Mouse (Mus musculus) midbrain, embryonic 10.5 days (tissue): ENCODE measurements around the gene Gm20489. TPM values are rescaled to one million over a fixed set of nuclear protein-coding genes. Genes with fewer than 3 reads are reported as not detected.

Experiments used
- DNase-seq: peaks from one replicate; pipeline ENCODE4 v3.0.0-alpha.2; 2017; ENCODE audit warnings: low spot score
- H3K27ac ChIP-seq: fragments of 300-500 bp; sonication (generic); replicated peaks from 2 replicates; pipeline ENCODE4 v1.5.1; 2016; ENCODE audit warnings: mild to moderate bottlenecking
- H3K27me3 ChIP-seq: fragments of 300-500 bp; sonication (generic); 2 replicates; pipeline ENCODE4 v1.6.1; 2016; ENCODE audit warnings: low read depth, mild to moderate bottlenecking; ENCODE audit not compliant: poor library complexity, severe bottlenecking
- H3K36me3 ChIP-seq: fragments of 300-500 bp; sonication (generic); 2 replicates; pipeline ENCODE4 v1.6.1; 2016; ENCODE audit warnings: mild to moderate bottlenecking, moderate library complexity
- H3K4me1 ChIP-seq: fragments of 300-500 bp; sonication (generic); 2 replicates; pipeline ENCODE4 v1.6.1; 2016
- H3K4me3 ChIP-seq: fragments of 300-500 bp; sonication (generic); 2 replicates; pipeline ENCODE4 v1.5.1; 2016; ENCODE audit warnings: mild to moderate bottlenecking, moderate library complexity
- H3K9me3 ChIP-seq: fragments of 300-500 bp; sonication (generic); replicated peaks from 2 replicates; pipeline ENCODE4 v1.6.1; 2016; ENCODE audit warnings: mild to moderate bottlenecking
- WGBS: fragments of 180-500 bp; shearing (Covaris S2); methylation state at CpG from one replicate; pipeline ENCODE4 v1.1.7; 2016; 5-methylcytosine and 5-hydroxymethylcytosine counted together
- polyA plus RNA-seq: library from polyadenylated mRNA; unstranded; fragments of >200 nt; fragmentation: Nextera tagmentation; extraction: Ambion mirVana; gene quantifications from 2 replicates; pipeline ENCODE4 v1.2.1, GENCODE M21; 2016

The Gm20489 gene
- polyA plus RNA-seq: not detected in 2 replicates

- no peak for DNase-seq
- WGBS: 69% methylated on average over 3 of the region's 3 CpGs
Measured at GRCm38 (mm10) chrX:101268755-101269124, at the start of gene Gm20489. Gene Gm20489, minus strand, starts transcription at chrX:101269023.

GRCm38 (mm10) chrX:101313625-101314359 lies 45.0 kb upstream of the Gm20489 start:
- whole genome bisulfite sequencing: 37% methylated on average over 6 of the region's 6 CpGs
- no peak overlapping the region; the same call in 1 of the 2 replicates for H3K27ac ChIP-seq
- H3K36me3 ChIP-seq: peaks cover 36% of the 10 kb centered on the region
- DNase-seq: peak; percentile 44
- H3K4me1 ChIP-seq: peaks cover 14% of the 10 kb centered on the region
- H3K27me3 ChIP-seq: peaks cover 94% of the 10 kb centered on the region
- H3K9me3 ChIP-seq: no peaks in the 10 kb centered on the region
- no peak overlapping the region for H3K4me3 ChIP-seq

More at GRCm38 (mm10) chrX:101268755-101269124, at the start of gene Gm20489:
- Histone ChIP-seq H3K27me3 (peaks cover 80% of the 10 kb centered on the region), H3K9me3 (no peaks in the 10 kb centered on the region), H3K4me1 (peaks cover 4% of the 10 kb centered on the region; the same call in 1 of the 2 replicates), H3K36me3 (no peaks in the 10 kb centered on the region), H3K27ac (no peak within 1 kb of the TSS), H3K4me3 (no peak within 1 kb of the TSS)

GRCm38 (mm10) chrX:101309299-101309698 lies 40.5 kb upstream of the Gm20489 start:
- 96% methylated on average over 5 of the region's 5 CpGs for WGBS
- Histone ChIP-seq H3K27me3 (peaks cover 95% of the 10 kb centered on the region), H3K36me3 (peaks cover 25% of the 10 kb centered on the region), H3K4me3 (no peak overlapping the region), H3K4me1 (peaks cover 26% of the 10 kb centered on the region), H3K9me3 (no peaks in the 10 kb centered on the region), H3K27ac (no peak overlapping the region)
- DNase-seq: no peak

GRCm38 (mm10) chrX:101304646-101305045 lies 35.8 kb upstream of the Gm20489 start:
- WGBS: 29% methylated on average over 2 of the region's 2 CpGs
- DNase-seq: no peak
- no peak overlapping the region for H3K4me3 ChIP-seq
- H3K9me3 ChIP-seq: no peaks in the 10 kb centered on the region
- peaks cover 5% of the 10 kb centered on the region; the same call in 1 of the 2 replicates for H3K36me3 ChIP-seq
- H3K27me3 ChIP-seq: peaks cover 98% of the 10 kb centered on the region
- peaks cover 59% of the 10 kb centered on the region for H3K4me1 ChIP-seq
- H3K27ac ChIP-seq: peak overlapping the region; percentile 82; the same call in 1 of the 2 replicates

- Histone ChIP-seq H3K27ac (peak overlapping the region; percentile 82), H3K27me3 (peaks cover 99% of the 10 kb centered on the region), H3K4me1 (peaks cover 71% of the 10 kb centered on the region), H3K36me3 (peaks cover 14% of the 10 kb centered on the region), H3K4me3 (peak overlapping the region; percentile 28; the same call in 1 of the 2 replicates), H3K9me3 (no peaks in the 10 kb centered on the region)
- 64% methylated on average over 9 of the region's 9 CpGs for WGBS
- DNase-seq: no peak
Measured at GRCm38 (mm10) chrX:101301654-101302053, 32.8 kb upstream of the Gm20489 start.

- peak; percentile 53 for DNase-seq
- Histone ChIP-seq H3K4me1 (peaks cover 69% of the 10 kb centered on the region), H3K36me3 (peaks cover 25% of the 10 kb centered on the region), H3K27ac (peak overlapping the region; percentile 82), H3K9me3 (no peaks in the 10 kb centered on the region), H3K27me3 (peaks cover 99% of the 10 kb centered on the region), H3K4me3 (peak overlapping the region; percentile 54)
- 25% methylated on average over 13 of the region's 13 CpGs for WGBS
Measured at GRCm38 (mm10) chrX:101300427-101301030, 31.7 kb upstream of the Gm20489 start.

GRCm38 (mm10) chrX:101299473-101300426 lies 30.9 kb upstream of the Gm20489 start:
- Histone ChIP-seq H3K4me1 (peaks cover 62% of the 10 kb centered on the region), H3K27me3 (peaks cover 99% of the 10 kb centered on the region), H3K9me3 (no peaks in the 10 kb centered on the region), H3K36me3 (peaks cover 32% of the 10 kb centered on the region), H3K4me3 (peak overlapping the region; percentile 54), H3K27ac (peak overlapping the region; percentile 82)
- peak; percentile 62 for DNase-seq
- WGBS: 20% methylated on average over 9 of the region's 13 CpGs

GRCm38 (mm10) chrX:101299055-101299454 lies 30.2 kb upstream of the Gm20489 start, which contains the start of gene Nlgn3:
Gene Nlgn3, plus strand, starts transcription at chrX:101299168.
- peaks cover 55% of the 10 kb centered on the region for H3K4me1 ChIP-seq

GRCm38 (mm10) chrX:101290111-101290510 lies 21.3 kb upstream of the Gm20489 start:
- Histone ChIP-seq H3K4me3 (no peak overlapping the region), H3K4me1 (no peaks in the 10 kb centered on the region), H3K36me3 (peaks cover 100% of the 10 kb centered on the region), H3K27me3 (peaks cover 89% of the 10 kb centered on the region), H3K27ac (no peak overlapping the region), H3K9me3 (no peaks in the 10 kb centered on the region)
- DNase-seq: no peak
- WGBS: 94% methylated on average over 10 of the region's 10 CpGs

More at GRCm38 (mm10) chrX:101299055-101299454, 30.2 kb upstream of the Gm20489 start, which contains the start of gene Nlgn3:
- peaks cover 98% of the 10 kb centered on the region for H3K27me3 ChIP-seq
- H3K9me3 ChIP-seq: no peaks in the 10 kb centered on the region
- WGBS: 18% methylated on average over 22 of the region's 24 CpGs
- peaks cover 39% of the 10 kb centered on the region for H3K36me3 ChIP-seq
- peak within 1 kb of the TSS; percentile 54 for H3K4me3 ChIP-seq
- DNase-seq: peak; percentile 39
- peak within 1 kb of the TSS; percentile 82 for H3K27ac ChIP-seq

GRCm38 (mm10) chrX:101289037-101289436 lies 20.2 kb upstream of the Gm20489 start:
- no peaks in the 10 kb centered on the region for H3K9me3 ChIP-seq
- peaks cover 100% of the 10 kb centered on the region for H3K36me3 ChIP-seq
- peaks cover 89% of the 10 kb centered on the region for H3K27me3 ChIP-seq
- no peak overlapping the region for H3K27ac ChIP-seq
- WGBS: 92% methylated on average over 7 of the region's 7 CpGs
- H3K4me1 ChIP-seq: no peaks in the 10 kb centered on the region
- no peak overlapping the region for H3K4me3 ChIP-seq
- no peak for DNase-seq

GRCm38 (mm10) chrX:101288432-101288831 lies 19.6 kb upstream of the Gm20489 start:
- 94% methylated on average over 6 of the region's 6 CpGs for WGBS
- no peak for DNase-seq
- Histone ChIP-seq H3K4me3 (no peak overlapping the region), H3K9me3 (no peaks in the 10 kb centered on the region), H3K27ac (no peak overlapping the region), H3K27me3 (peaks cover 88% of the 10 kb centered on the region), H3K36me3 (peaks cover 100% of the 10 kb centered on the region), H3K4me1 (no peaks in the 10 kb centered on the region)

GRCm38 (mm10) chrX:101287543-101287942 lies 18.7 kb upstream of the Gm20489 start:
- 84% methylated on average over 3 of the region's 3 CpGs for WGBS
- DNase-seq: no peak
- Histone ChIP-seq H3K4me3 (no peak overlapping the region), H3K9me3 (no peaks in the 10 kb centered on the region), H3K27ac (no peak overlapping the region), H3K4me1 (no peaks in the 10 kb centered on the region), H3K36me3 (peaks cover 100% of the 10 kb centered on the region), H3K27me3 (peaks cover 88% of the 10 kb centered on the region)
